Mouse (Mus musculus) E14TG2a.4 (cell line): Measurements from ENCODE around the gene Evc2.

ENCODE experiments used
- CTCF ChIP-seq: conservative IDR thresholded peaks from 2 replicates; pipeline ENCODE4 v1.5.1; 2014; ENCODE audit warnings: low read length
- NANOG ChIP-seq: IDR thresholded peaks from 2 replicates; pipeline ENCODE4 v1.6.1; 2014; ENCODE audit warnings: borderline replicate concordance, low read length, mixed read lengths

- TF ChIP-seq NANOG, result no peak
- TF ChIP-seq CTCF, result no peak
These were observed 118.3 kb downstream of the Evc2 start for GRCm38 (mm10) chr5:37456590-37456989.
